Mouse (Mus musculus) brain, embryonic 14.5 days (tissue): ENCODE data around the gene Wdr95.

ENCODE experiments used
- CTCF ChIP-seq: fragments of 200-500 bp; IDR thresholded peaks from 2 replicates; pipeline ENCODE4 v1.5.1; 2012; ENCODE audit warnings: inconsistent platforms, mild to moderate bottlenecking, moderate library complexity, borderline replicate concordance; ENCODE audit not compliant: insufficient read depth, insufficient read length; ENCODE audit errors: extremely low read depth
- POLR2A ChIP-seq: fragments of 200-500 bp; IDR thresholded peaks from 2 replicates; pipeline ENCODE4 v1.6.1; 2012; ENCODE audit warnings: mild to moderate bottlenecking, inconsistent platforms, borderline replicate concordance; ENCODE audit not compliant: poor library complexity, insufficient read depth, insufficient read length, severe bottlenecking; ENCODE audit errors: extremely low read depth

- TF ChIP-seq POLR2A = no peak
- no peak for TF ChIP-seq CTCF
Observed at GRCm38 (mm10) chr5:149616817-149617216, 88.3 kb downstream of the Wdr95 start.
